Mouse (Mus musculus) gastrocnemius, postnatal 25 days (tissue): Measurements from ENCODE around the gene Stx16. TPM values are rescaled to one million over a fixed set of nuclear protein-coding genes. Genes with fewer than 3 reads are reported as not detected.

Experiments used
- DNase-seq: peaks from one replicate; pipeline ENCODE4 v3.0.0; 2022
- long read RNA-seq, 2 experiments: library from polyadenylated mRNA; stranded (forward); transcript quantifications; one replicate each; pipeline ENCODE4 v2.0.0; 2021
- total RNA-seq, 2 experiments: library from RNA; stranded (reverse); gene quantifications; 1 replicate in 1 of 2; 2 replicates in 1 of 2; pipeline ENCODE4 v1.2.3; 2021

Stx16 gene
- total RNA-seq, result 10 to 100 TPM; 22.1 to 22.9 TPM
- long read RNA-seq, experiment 1, partial matches to known transcripts, result 0 of 4 reads
- long read RNA-seq, experiment 1, other reads (novel, unspliced or antisense), result 4 of 4 reads
- long read RNA-seq, experiment 2, partial matches to known transcripts, result 0 of 8 reads
- long read RNA-seq, experiment 2, other reads (novel, unspliced or antisense), result 8 of 8 reads

DNA sequence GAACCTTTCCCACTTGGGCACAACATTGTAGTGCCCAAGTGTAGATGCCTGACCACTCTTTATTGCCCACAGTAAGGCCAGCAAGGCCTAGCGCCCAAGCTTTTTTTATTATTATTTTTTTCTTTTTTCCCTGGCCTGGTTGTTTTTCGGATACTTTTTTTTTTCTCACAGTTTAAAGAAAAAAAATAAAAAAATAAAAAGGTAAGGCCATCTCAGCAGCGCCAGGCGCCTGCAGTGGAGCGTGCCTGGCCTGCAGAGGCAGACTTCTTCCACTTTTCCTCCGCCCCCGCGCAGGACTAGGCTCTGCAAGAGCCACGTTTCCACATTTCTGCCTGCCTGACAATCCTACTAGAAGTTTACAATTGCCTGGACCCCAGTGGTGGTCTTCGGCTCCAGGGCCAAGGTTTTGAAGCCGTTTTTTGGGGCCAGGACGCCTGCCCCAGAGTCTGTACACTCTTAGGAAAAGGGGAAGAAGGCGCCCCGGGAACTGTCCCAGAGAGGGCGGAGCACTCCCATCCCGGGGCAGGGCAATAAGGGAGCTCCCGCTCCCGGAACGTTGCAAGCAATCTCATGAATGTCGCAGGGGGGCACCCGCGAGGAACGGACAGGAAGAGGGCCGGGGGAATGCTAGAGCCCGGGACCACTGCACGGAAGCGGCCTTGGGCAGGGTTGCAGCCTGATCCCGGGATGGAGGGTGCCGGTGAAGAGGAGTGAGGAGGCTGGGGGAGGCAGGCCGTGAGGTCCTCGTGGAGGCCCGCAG lies at the start of gene Stx16:
TSS of gene Stx16 (plus strand) at position 636 of the 760 bp plus-strand sequence.
- DNase-seq, result peak; percentile 92

DNA sequence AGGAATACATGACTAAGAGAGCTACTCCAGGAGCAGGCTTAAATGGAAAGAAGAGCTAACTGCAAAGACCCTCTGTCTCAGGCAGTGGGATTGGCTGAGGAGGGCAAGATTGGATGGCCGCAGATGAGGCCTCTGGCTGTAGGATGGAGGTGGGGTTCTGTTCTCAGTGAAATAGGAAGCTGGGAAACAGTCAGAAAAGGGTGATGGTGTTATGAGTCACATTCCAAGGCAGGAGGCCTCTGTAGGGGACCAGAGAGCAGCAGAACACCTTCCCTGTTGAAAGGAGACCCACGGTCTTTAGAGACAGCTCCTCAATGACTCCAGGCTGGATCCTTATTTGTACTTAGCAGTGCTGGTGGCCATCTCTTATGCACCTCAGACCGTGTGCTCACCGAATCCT lies 49.7 kb upstream of the Stx16 start:
- no peak for DNase-seq

DNA sequence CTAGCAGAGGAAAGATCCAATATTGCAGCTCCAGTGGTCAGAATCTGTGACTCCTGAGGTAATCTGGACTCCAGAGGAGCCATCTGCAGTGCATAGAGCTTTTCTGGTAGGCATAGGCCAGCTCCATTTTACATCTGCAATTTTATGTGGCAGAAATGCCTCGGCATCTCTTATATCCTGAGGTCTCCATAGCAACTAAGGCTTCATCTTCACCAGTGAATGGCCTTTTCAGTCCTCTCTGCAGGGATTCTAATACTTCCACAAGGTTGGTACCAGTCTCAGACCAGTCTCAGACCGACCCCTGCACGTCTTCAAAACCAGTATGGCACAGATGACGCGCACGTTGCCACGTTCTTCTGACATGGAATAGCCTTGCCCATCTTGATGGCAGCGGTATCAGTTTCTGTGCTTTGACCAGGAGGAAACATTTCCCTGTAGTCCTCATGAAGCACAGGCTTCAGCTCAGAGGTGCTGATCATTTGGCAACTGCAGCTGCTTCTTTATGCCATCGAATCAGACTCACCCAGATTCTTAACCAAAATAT lies 42.8 kb upstream of the Stx16 start:
- no peak for DNase-seq

DNA sequence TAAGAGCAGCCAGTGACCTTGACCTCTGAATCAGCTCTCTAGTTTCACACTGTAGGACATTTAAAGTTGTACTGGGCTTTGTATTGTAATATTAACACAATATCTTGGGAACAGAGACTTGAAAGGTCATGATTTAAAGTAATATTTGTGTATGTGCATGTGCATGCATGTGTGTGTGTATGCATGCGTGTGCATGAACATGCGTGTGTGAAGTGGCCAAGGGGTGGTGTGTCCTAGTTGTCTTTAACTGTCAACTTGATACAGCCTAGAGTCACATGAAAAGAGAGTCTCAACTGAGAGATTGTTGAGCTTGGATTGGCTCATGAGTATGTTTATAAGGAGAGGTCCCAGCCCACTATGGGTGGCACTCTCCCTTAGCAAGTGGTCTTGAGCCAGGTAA lies 28.5 kb upstream of the Stx16 start:
- no peak for DNase-seq

- no peak for DNase-seq
These were observed 26.4 kb upstream of the Stx16 start for GRCm38 (mm10) chr2:174049481-174050338.

GRCm38 (mm10) chr2:174050339-174050685 lies 25.8 kb upstream of the Stx16 start:
- no peak for DNase-seq

DNA sequence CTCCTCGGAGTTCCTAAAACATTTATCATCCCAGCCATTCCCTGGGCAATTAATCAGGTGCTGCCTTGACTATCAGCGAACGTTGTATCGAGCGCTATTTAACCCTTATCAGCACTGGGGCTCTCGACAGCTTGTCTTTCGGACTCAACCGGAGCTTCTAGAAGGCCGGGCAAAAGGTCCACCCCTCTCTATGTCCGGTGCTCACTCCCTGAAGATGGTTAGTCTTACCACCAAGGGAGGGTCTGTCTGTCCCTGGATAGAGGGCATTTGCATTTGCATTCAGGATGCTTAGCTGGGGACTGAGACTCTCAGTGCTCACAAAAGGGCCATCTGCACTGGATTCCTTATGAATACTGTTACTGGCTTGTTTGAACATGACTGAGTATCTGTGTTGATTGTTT lies 25.0 kb upstream of the Stx16 start:
- no peak for DNase-seq

DNA sequence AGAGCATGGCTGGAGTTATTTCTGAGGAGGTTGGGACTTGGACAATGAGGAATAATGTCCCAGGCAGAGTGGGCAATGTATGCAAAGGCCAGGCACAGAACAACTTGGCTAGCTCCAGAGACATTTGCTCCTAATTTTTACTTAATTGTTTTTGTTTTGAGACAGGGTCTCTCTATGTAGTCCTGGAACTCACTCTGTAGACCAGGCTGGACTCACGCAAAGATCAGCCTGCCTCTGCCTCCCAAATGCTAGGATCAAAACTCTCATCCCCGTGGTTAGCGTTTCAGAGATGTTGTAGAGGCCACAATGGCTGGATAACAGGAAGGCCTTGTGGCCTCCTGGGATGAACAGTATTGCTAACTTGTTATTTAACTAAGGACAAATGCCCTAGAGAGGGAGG lies 21.6 kb upstream of the Stx16 start:
- no peak for DNase-seq

- DNase-seq, result no peak
These were observed 18.4 kb upstream of the Stx16 start for GRCm38 (mm10) chr2:174057730-174058129.

DNA sequence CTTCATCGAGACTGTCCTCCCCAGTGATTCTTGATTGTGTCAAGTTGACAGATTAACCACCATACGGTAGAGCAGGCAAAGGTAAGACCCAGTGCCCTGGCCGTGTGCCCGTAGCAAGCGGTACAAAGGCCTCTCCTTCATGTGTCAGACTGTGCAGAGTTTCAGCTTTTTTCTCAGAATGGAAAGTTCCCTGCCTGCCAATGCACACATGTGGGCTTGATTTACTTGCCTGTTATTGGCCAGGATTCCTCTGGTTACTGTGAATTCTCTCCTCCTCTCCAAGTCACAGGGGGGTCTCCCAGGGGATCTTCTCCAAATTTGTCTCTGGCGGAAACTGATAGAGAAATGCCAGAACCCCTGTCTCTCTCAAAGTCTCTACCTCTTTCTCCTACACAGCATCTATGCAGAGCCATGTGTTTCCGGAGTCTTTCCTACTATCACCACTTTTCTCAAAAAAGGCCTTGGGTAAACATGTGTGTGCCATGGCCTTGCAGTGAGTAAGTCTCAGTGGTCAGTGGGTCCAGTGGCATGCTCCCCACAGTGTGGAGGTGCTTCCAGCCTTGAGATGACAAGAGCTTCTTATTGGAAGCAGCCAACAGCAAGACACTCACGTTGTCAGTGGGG lies 17.7 kb upstream of the Stx16 start:
- peak; percentile 25 for DNase-seq

DNA sequence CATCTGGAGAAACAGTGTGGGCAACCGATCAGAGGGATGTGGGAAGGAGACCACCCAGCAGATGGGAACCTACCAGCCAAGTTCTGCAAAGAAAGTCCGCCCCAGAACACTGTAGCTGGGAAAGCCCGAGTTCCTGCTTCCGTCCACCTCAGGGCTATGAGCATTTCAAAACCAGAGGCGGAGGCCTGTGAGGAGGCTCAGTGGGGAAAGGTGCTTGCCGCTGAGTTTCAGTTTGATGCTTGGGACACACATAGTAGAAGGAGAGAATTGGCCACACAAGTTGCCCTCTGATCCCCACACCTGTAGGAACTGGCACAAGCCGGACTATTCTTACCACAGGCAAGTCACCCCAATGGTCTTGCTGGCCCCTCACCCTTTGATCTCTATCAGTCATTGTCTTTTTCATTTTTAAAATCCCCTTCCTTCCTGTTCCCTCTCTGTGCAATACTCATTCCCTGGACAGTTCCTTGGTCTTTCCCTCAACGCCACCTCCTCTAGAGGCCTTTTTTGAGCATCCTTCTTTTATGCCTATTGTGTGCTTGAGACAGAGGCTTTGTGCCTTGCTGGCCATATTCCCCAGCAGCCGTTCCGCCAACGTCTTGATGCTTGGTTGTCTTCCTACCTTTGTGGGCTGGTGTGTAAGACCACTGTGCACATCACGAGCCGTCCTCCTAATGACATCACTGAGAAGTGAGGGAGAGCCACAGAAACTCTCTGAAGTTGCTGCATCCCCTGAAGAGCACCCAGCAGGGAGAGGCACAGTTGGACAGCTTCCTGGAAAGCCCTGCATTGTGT lies 16.3 kb upstream of the Stx16 start:
- DNase-seq, result no peak

DNA sequence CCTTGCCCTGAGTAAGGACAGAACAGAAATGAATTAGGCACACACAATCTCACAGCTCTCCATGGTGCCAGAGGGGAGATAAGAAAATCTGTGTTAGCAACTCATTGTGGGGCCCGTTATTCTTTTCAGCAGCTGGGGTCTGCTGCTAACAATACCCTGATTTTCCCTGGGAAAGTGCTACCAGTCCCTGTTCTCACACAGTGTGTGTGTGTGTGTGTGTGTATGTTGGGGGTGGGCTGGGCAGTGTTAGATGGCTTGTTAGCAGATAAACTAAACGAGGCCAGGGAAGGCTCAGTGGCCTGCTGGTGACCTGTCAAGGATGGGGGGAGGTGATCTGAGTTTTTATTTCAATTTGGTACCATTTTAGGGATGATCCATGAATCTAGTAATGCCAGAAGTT lies 14.9 kb upstream of the Stx16 start:
- no peak for DNase-seq

DNA sequence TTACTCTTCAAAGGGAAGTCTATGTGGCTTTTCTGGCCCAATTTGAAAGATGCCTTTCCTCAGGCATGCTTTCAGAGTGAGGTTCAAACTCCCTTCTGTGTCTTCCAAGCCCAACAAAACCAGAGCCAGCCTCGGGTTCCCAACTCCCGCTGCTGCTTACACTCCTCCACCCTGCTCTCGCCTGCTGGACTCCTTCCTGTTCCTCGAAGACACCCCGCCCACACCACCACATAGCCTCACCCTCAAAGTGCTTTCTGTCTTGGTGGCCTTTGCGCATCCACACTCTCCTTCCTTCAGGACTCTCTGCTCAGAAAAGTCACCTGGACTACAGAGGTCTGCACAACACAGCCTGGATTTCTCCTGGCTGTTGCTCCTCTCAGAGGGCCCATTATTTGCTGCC lies 13.0 kb upstream of the Stx16 start:
- DNase-seq, result peak; percentile 33

DNA sequence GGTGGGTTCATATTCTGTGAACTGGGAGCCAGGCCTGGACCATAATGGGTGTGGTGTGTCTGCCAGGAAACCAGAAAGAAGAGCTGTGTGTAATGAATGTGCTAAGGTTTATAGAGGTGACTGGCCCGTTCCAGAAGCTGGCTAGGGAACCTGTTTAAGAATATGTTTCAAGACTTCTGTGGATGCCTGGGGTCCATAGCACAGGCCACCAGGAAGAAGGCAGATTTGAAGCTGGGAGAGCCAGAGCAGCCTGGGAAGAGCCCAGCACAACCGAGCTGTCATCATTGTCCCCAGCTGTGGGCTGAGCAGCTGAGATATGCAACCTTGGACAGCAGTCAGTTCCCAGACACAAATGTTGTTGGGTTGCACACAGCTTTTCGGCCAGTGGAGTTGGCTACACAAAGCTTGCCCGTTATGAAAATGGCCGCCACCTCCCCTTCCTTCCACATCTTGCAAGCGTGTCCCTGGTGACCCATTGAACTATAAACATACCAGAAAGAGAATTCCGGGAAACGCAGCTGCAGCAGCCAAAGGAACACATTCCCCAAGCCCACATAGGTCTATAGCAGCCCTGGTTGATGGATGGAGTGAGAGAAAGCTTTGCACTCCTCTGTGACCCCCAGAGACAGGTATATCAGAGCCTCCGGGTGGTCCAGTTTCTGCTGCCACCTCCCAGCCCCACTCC lies 12.4 kb upstream of the Stx16 start:
- DNase-seq, result peak; percentile 19

GRCm38 (mm10) chr2:174067793-174068419 lies 8.2 kb upstream of the Stx16 start:
- no peak for DNase-seq

GRCm38 (mm10) chr2:174069532-174070049 lies 6.5 kb upstream of the Stx16 start:
- DNase-seq, result no peak

DNA sequence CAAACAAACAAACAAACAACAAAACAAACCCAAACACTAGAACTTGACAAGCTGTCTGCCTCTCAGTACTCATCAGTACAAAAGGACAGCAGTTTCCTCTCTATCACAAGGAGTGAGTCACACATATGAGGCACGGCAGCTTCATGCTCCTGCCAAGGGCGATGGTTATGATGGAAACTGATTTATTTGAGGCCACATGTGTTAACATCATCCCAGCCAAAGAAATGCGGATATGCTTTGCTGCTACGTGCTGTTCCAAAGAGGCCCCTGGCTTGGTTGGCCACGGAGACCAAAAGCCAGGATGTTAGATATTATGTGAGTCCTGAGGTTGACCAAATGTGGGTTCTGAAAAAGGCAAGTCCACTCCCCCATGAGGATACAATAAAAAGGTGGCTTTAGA lies 4.7 kb upstream of the Stx16 start:
- DNase-seq, result peak; percentile 43

DNA sequence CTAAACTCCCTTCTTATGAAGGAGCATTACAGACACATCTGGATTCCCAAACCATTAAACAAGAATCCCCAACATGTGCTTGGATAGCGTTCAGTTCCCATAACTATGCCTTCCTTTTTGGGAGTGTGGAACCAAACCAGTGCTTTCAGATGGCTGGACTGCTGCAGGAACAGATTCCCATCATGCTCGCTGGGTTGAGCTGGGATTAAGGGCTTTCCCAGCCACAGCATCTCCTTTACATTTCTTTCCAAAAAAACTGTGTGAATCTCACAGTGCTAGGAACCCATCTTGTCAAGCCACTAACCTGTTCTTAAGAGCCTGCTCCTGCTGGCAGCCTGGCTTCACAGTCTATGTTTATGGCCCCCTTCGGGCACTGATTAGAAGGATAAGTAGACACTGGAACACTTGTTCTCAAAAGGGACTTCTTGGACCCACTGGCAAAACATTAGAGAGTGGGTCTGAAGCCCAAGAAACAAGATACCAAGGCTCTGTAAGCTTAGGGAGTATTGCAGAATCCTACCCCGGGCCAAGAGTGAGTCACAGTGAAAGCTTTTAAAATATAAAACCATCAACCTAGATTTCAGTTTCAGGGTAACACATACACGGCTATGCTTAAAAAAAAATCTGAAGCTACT lies 2.8 kb upstream of the Stx16 start:
- peak; percentile 28 for DNase-seq

DNA sequence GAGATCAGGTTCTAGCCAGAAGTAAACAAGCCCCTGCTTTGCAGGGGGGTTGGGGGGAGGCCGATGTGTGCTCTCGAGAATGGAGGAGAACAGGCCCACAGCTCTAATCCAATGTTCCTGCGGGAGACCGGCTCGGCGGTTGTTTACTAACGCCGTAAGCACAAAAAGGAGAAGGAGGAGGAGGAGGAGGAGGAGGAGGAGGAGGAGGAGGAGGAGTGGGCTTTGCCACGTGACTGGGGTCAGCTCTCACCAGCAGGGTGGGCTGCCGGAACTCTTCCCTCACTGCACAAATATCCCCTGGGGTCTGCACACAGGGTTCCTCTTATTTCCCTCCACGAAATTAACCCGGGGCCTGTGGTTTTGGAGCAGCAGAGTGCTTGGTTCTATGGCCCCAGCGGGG lies 1.5 kb upstream of the Stx16 start:
- DNase-seq, result no peak

DNA sequence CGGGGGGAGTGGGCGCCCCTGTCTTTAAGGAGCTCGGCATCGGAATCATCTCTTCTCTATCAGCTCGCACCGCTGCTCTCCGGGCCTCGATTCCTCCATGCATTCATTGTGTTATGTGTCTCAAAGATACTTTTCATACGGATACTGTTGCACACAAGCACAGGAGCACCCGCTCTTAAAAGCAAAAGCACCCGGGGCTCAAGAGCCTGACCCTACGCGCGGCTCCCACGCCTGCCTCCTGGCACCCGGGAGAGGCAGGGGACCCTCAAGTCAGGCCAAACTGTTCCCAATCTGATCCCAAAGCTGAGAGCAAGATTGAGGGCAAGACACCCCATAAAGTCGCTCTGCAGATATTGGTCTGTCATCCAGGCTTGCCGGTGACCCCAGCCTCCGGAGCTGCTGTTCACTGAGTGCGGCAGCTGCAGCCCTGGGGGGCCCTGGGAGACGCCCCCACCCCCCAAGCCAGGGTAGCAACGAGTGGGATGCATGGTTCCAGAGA lies 987 bp upstream of the Stx16 start:
- no peak for DNase-seq
